Mouse (Mus musculus) midbrain, embryonic 13.5 days (tissue): ENCODE data around the gene Usp2. TPM values are rescaled to one million over a fixed set of nuclear protein-coding genes. Genes with fewer than 3 reads are reported as not detected.

Experiments
- ATAC-seq: fragments of 200-750 bp; cut with Nextera tagmentation; 2 replicates; pipeline ENCODE4 v1.8.0; 2017; ENCODE audit warnings: mild to moderate bottlenecking, moderate TSS enrichment, moderate library complexity
- H3K27ac ChIP-seq: fragments of 300-500 bp; sonication (generic); 2 replicates; pipeline ENCODE4 v1.5.1; 2015; ENCODE audit warnings: inconsistent platforms, mild to moderate bottlenecking, moderate library complexity
- H3K27me3 ChIP-seq: fragments of 300-500 bp; sonication (generic); 2 replicates; pipeline ENCODE4 v1.6.1; 2015; ENCODE audit warnings: mild to moderate bottlenecking, inconsistent platforms
- H3K36me3 ChIP-seq: fragments of 300-500 bp; sonication (generic); 2 replicates; pipeline ENCODE4 v1.6.1; 2015; ENCODE audit warnings: mild to moderate bottlenecking, inconsistent platforms
- H3K4me1 ChIP-seq: fragments of 300-500 bp; sonication (generic); replicated peaks from 2 replicates; pipeline ENCODE4 v1.6.1; 2015; ENCODE audit warnings: inconsistent platforms
- H3K4me2 ChIP-seq: fragments of 300-500 bp; sonication (generic); replicated peaks from 2 replicates; pipeline ENCODE4 v1.6.1; 2015; ENCODE audit warnings: moderate library complexity, mild to moderate bottlenecking, inconsistent platforms
- H3K4me3 ChIP-seq: fragments of 300-500 bp; sonication (generic); replicated peaks from 2 replicates; pipeline ENCODE4 v1.5.1; 2015; ENCODE audit warnings: mild to moderate bottlenecking, inconsistent platforms
- H3K9ac ChIP-seq: fragments of 300-500 bp; sonication (generic); replicated peaks from 2 replicates; pipeline ENCODE4 v1.6.1; 2015; ENCODE audit warnings: mild to moderate bottlenecking, inconsistent platforms
- H3K9me3 ChIP-seq: fragments of 300-500 bp; sonication (generic); 2 replicates; pipeline ENCODE4 v1.6.1; 2016; ENCODE audit warnings: mild to moderate bottlenecking, inconsistent platforms
- WGBS: fragments of 180-500 bp; shearing (Covaris S2); methylation state at CpG from one replicate; pipeline ENCODE4 v1.1.7; 2015; 5-methylcytosine and 5-hydroxymethylcytosine counted together
- polyA plus RNA-seq: library from polyadenylated mRNA; unstranded; fragments of >200 nt; fragmentation: Nextera tagmentation; extraction: Ambion mirVana; gene quantifications from 2 replicates; pipeline ENCODE4 v1.2.1, GENCODE M21; 2015

Usp2 gene
- polyA plus RNA-seq, 1 experiment from 2014 or later, result 8.3 TPM

GRCm38 (mm10) chr9:44125026-44125425, 58.2 kb downstream of the Usp2 start:
- Histone ChIP-seq H3K4me1 (peaks cover 9% of the 10 kb centered on the region), H3K9me3 (no peaks in the 10 kb centered on the region), H3K27ac (no peak overlapping the region), H3K4me3 (no peak overlapping the region), H3K4me2 (no peak overlapping the region), H3K36me3 (no peaks in the 10 kb centered on the region), H3K9ac (no peak overlapping the region), H3K27me3 (peaks cover 7% of the 10 kb centered on the region; the same call in 1 of the 2 replicates)
- ATAC-seq, result no peak
- WGBS, result 65% methylated on average over 5 of the region's 5 CpGs

- Histone ChIP-seq H3K9ac (no peak overlapping the region), H3K4me3 (no peak overlapping the region), H3K36me3 (no peaks in the 10 kb centered on the region), H3K27me3 (peaks cover 7% of the 10 kb centered on the region; the same call in 1 of the 2 replicates), H3K4me1 (peaks cover 17% of the 10 kb centered on the region), H3K4me2 (peak overlapping the region; percentile 11; the same call in 1 of the 2 replicates), H3K27ac (no peak overlapping the region), H3K9me3 (no peaks in the 10 kb centered on the region)
- peak; percentile 44 for ATAC-seq
- 33% methylated on average over 18 of the region's 18 CpGs for WGBS
These were observed 59.0 kb downstream of the Usp2 start for GRCm38 (mm10) chr9:44125546-44126428.

- Histone ChIP-seq H3K4me2 (no peak overlapping the region), H3K27me3 (peaks cover 16% of the 10 kb centered on the region), H3K27ac (no peak overlapping the region), H3K9me3 (no peaks in the 10 kb centered on the region), H3K9ac (no peak overlapping the region), H3K4me3 (no peak overlapping the region), H3K36me3 (no peaks in the 10 kb centered on the region), H3K4me1 (peaks cover 22% of the 10 kb centered on the region)
- 90% methylated on average over 3 of the region's 3 CpGs for WGBS
- no peak for ATAC-seq
These were observed 59.9 kb downstream of the Usp2 start for GRCm38 (mm10) chr9:44126746-44127145.

- Histone ChIP-seq H3K9me3 (no peaks in the 10 kb centered on the region), H3K27me3 (peaks cover 23% of the 10 kb centered on the region), H3K9ac (no peak overlapping the region), H3K4me2 (no peak overlapping the region), H3K27ac (no peak overlapping the region), H3K4me3 (no peak overlapping the region), H3K36me3 (no peaks in the 10 kb centered on the region), H3K4me1 (peaks cover 22% of the 10 kb centered on the region)
- ATAC-seq, result no peak
- 49% methylated on average over 3 of the region's 3 CpGs for WGBS
These were observed 60.6 kb downstream of the Usp2 start for GRCm38 (mm10) chr9:44127351-44127801.

GRCm38 (mm10) chr9:44129633-44130032, 62.8 kb downstream of the Usp2 start:
- Histone ChIP-seq H3K27me3 (peaks cover 45% of the 10 kb centered on the region), H3K9ac (peak overlapping the region; percentile 66), H3K4me1 (peaks cover 38% of the 10 kb centered on the region), H3K36me3 (no peaks in the 10 kb centered on the region), H3K4me2 (peak overlapping the region; percentile 66), H3K9me3 (no peaks in the 10 kb centered on the region), H3K4me3 (peak overlapping the region; percentile 36), H3K27ac (peak overlapping the region; percentile 53; the same call in 1 of the 2 replicates)
- no peak for ATAC-seq
- 7% methylated on average over 9 of the region's 9 CpGs for WGBS

GRCm38 (mm10) chr9:44130034-44130433, 63.2 kb downstream of the Usp2 start:
- H3K36me3 ChIP-seq, result no peaks in the 10 kb centered on the region
- H3K9me3 ChIP-seq, result no peaks in the 10 kb centered on the region
- H3K4me3 ChIP-seq, result peak overlapping the region; percentile 36
- peak overlapping the region; percentile 66 for H3K4me2 ChIP-seq
- peak overlapping the region; percentile 66 for H3K9ac ChIP-seq
- under 1% methylated on average over 27 of the region's 27 CpGs for WGBS
- H3K27me3 ChIP-seq, result peaks cover 49% of the 10 kb centered on the region
- peak overlapping the region; percentile 53; the same call in 1 of the 2 replicates for H3K27ac ChIP-seq
- ATAC-seq, result peak; percentile 22
- H3K4me1 ChIP-seq, result peaks cover 42% of the 10 kb centered on the region

GRCm38 (mm10) chr9:44130581-44131275, 63.9 kb downstream of the Usp2 start:
- peak overlapping the region; percentile 66; the same call in 1 of the 2 replicates for H3K9ac ChIP-seq
- H3K4me2 ChIP-seq, result peak overlapping the region; percentile 66
- peaks cover 56% of the 10 kb centered on the region for H3K27me3 ChIP-seq
- peak; percentile 34 for ATAC-seq
- no peaks in the 10 kb centered on the region for H3K9me3 ChIP-seq
- H3K4me3 ChIP-seq, result peak overlapping the region; percentile 36; the same call in 1 of the 2 replicates
- peaks cover 49% of the 10 kb centered on the region for H3K4me1 ChIP-seq
- no peaks in the 10 kb centered on the region for H3K36me3 ChIP-seq
- peak overlapping the region; percentile 9; the same call in 1 of the 2 replicates for H3K27ac ChIP-seq
- 10% methylated on average over 19 of the region's 19 CpGs for WGBS

GRCm38 (mm10) chr9:44131276-44131590, 64.4 kb downstream of the Usp2 start:
- no peak overlapping the region for H3K4me2 ChIP-seq
- no peak for ATAC-seq
- H3K27ac ChIP-seq, result peak overlapping the region; percentile 56; the same call in 1 of the 2 replicates

GRCm38 (mm10) chr9:44132200-44132599, 65.4 kb downstream of the Usp2 start:
- H3K36me3 ChIP-seq, result no peaks in the 10 kb centered on the region
- H3K4me3 ChIP-seq, result no peak overlapping the region
- H3K4me1 ChIP-seq, result peaks cover 51% of the 10 kb centered on the region
- H3K27me3 ChIP-seq, result peaks cover 71% of the 10 kb centered on the region
- H3K9me3 ChIP-seq, result no peaks in the 10 kb centered on the region
- no peak overlapping the region for H3K9ac ChIP-seq
- no peak overlapping the region for H3K4me2 ChIP-seq
- WGBS, result 64% methylated on average over 5 of the region's 5 CpGs
- no peak for ATAC-seq
- H3K27ac ChIP-seq, result no peak overlapping the region

More at GRCm38 (mm10) chr9:44131276-44131590, 64.4 kb downstream of the Usp2 start:
- Histone ChIP-seq H3K4me1 (peaks cover 52% of the 10 kb centered on the region), H3K36me3 (no peaks in the 10 kb centered on the region), H3K4me3 (no peak overlapping the region), H3K9ac (no peak overlapping the region), H3K27me3 (peaks cover 61% of the 10 kb centered on the region), H3K9me3 (no peaks in the 10 kb centered on the region)
- 35% methylated on average over 7 of the region's 7 CpGs for WGBS

GRCm38 (mm10) chr9:44133287-44133686, 66.5 kb downstream of the Usp2 start:
- Histone ChIP-seq H3K9ac (no peak overlapping the region), H3K27ac (no peak overlapping the region), H3K4me1 (peaks cover 51% of the 10 kb centered on the region), H3K36me3 (no peaks in the 10 kb centered on the region), H3K4me2 (0 out of 2 replicates have a peak overlapping the region, but pooled peaks have one; percentile 85), H3K9me3 (no peaks in the 10 kb centered on the region), H3K4me3 (no peak overlapping the region), H3K27me3 (peaks cover 72% of the 10 kb centered on the region)
- ATAC-seq, result no peak
- 11% methylated on average over 2 of the region's 2 CpGs for WGBS

- Histone ChIP-seq H3K27me3 (peaks cover 67% of the 10 kb centered on the region), H3K9me3 (no peaks in the 10 kb centered on the region), H3K36me3 (0 out of 2 replicates have a peak, but pooled peaks cover under 1% of the 10 kb centered on the region), H3K27ac (no peak within 1 kb of the TSS), H3K4me1 (peaks cover 51% of the 10 kb centered on the region), H3K4me3 (peak within 1 kb of the TSS; percentile 46), H3K9ac (peak within 1 kb of the TSS; percentile 65), H3K4me2 (peak within 1 kb of the TSS; percentile 85)
- WGBS, result 2% methylated on average over 42 of the region's 55 CpGs
- ATAC-seq, result peak; percentile 38
These were observed 67.5 kb downstream of the Usp2 start, which contains the start of gene Mcam for GRCm38 (mm10) chr9:44134101-44134850. TSS of gene Mcam (plus strand) at chr9:44134469.
